Mouse (Mus musculus) CH12.LX (cell line): ENCODE data around the gene H2-Ab1. TPM values are rescaled to one million over a fixed set of nuclear protein-coding genes. Genes with fewer than 3 reads are reported as not detected.

Experiments
- DNase-seq: peaks from one replicate; pipeline ENCODE4 v3.0.0-alpha.2; 2013; ENCODE audit errors: extremely low read depth
- H3K27ac ChIP-seq: 2 replicates; pipeline ENCODE4 v1.5.1; 2012; ENCODE audit warnings: low read depth, mild to moderate bottlenecking, control low read depth, moderate library complexity; ENCODE audit not compliant: insufficient read depth
- H3K27me3 ChIP-seq: replicated peaks from 2 replicates; pipeline ENCODE3; 2012; ENCODE audit warnings: inconsistent platforms
- H3K36me3 ChIP-seq, 2 experiments: replicated peaks in 1 of 2; 2 replicates each; pipeline versions ENCODE3 to v1.6.1; 2012; ENCODE audit warnings: inconsistent platforms in 1 of 2, low read length in 1 of 2, mild to moderate bottlenecking in 1 of 2, mixed read lengths in 1 of 2, moderate library complexity in 1 of 2; ENCODE audit not compliant: control insufficient read depth in 1 of 2, insufficient read depth in 1 of 2
- H3K4me1 ChIP-seq, 2 experiments: 2 replicates each; pipeline ENCODE4 v1.6.1; 2012; ENCODE audit warnings: inconsistent platforms in 1 of 2, moderate library complexity in 1 of 2; ENCODE audit not compliant: insufficient read depth in 2 of 2, control insufficient read depth in 1 of 2
- H3K4me2 ChIP-seq: 2 replicates; pipeline ENCODE4 v1.6.1; 2012; ENCODE audit warnings: low read depth, mild to moderate bottlenecking, control low read depth; ENCODE audit not compliant: poor library complexity, insufficient read depth, severe bottlenecking
- H3K4me3 ChIP-seq, 3 experiments: fragments of 150-350 bp in 1 of 3; sonication (generic) in 1 of 3; replicated peaks in 1 of 3; 2 replicates each; pipeline versions ENCODE3 to v1.5.1; 2011 to 2012; ENCODE audit warnings: low read depth in 2 of 3, low read length in 2 of 3, mild to moderate bottlenecking in 2 of 3, moderate library complexity in 2 of 3, control low read depth in 1 of 3, improper control_type of control experiment in 1 of 3, inconsistent platforms in 1 of 3, mixed read lengths in 1 of 3; ENCODE audit not compliant: poor library complexity in 1 of 3
- H3K79me2 ChIP-seq: replicated peaks from 2 replicates; pipeline ENCODE4 v1.6.1; 2012; ENCODE audit warnings: mild to moderate bottlenecking, moderate library complexity; ENCODE audit not compliant: control insufficient read depth, poor library complexity, insufficient read depth, severe bottlenecking; ENCODE audit errors: extremely low read depth
- H3K9ac ChIP-seq: 2 replicates; pipeline ENCODE4 v1.6.1; 2012; ENCODE audit warnings: low read depth, mild to moderate bottlenecking, control low read depth, moderate library complexity; ENCODE audit not compliant: insufficient read depth
- H3K9me3 ChIP-seq: replicated peaks from 2 replicates; pipeline ENCODE3; 2012; ENCODE audit warnings: low read length, inconsistent platforms, mixed read lengths
- BHLHE40 ChIP-seq: IDR thresholded peaks from 2 replicates; pipeline ENCODE4 v1.6.1; 2011; ENCODE audit warnings: mild to moderate bottlenecking, low read depth, low read length, improper control_type of control experiment
- CHD1 ChIP-seq: IDR thresholded peaks from 2 replicates; pipeline ENCODE4 v1.6.1; 2012; ENCODE audit warnings: low read depth, low read length, improper control_type of control experiment, inconsistent platforms
- CHD2 ChIP-seq: IDR thresholded peaks from 2 replicates; pipeline ENCODE4 v1.6.1; 2011; ENCODE audit warnings: low read length, improper control_type of control experiment
- CTCF ChIP-seq, 2 experiments: IDR thresholded peaks in 1 of 2; conservative IDR thresholded peaks in 1 of 2; 2 replicates each; pipeline ENCODE4 v1.5.1; 2011 to 2012; ENCODE audit warnings: low read depth in 2 of 2, low read length in 2 of 2, improper control_type of control experiment in 1 of 2, inconsistent platforms in 1 of 2, mild to moderate bottlenecking in 1 of 2, moderate library complexity in 1 of 2
- E2F4 ChIP-seq: IDR thresholded peaks from 2 replicates; pipeline ENCODE4 v1.6.1; 2011; ENCODE audit warnings: low read depth, low read length, improper control_type of control experiment; ENCODE audit not compliant: insufficient replicate concordance
- EP300 ChIP-seq: IDR thresholded peaks from 2 replicates; pipeline ENCODE4 v1.6.1; 2011; ENCODE audit warnings: low read length, improper control_type of control experiment
- ETS1 ChIP-seq: conservative IDR thresholded peaks from 2 replicates; pipeline ENCODE4 v1.6.1; 2012; ENCODE audit warnings: low read depth, mild to moderate bottlenecking, inconsistent platforms, low read length, improper control_type of control experiment, moderate library complexity
- GABPA ChIP-seq: IDR thresholded peaks from 2 replicates; pipeline ENCODE4 v1.6.1; 2012; ENCODE audit warnings: low read depth, low read length, improper control_type of control experiment, inconsistent platforms; ENCODE audit not compliant: insufficient replicate concordance
- HCFC1 ChIP-seq: IDR thresholded peaks from 2 replicates; pipeline ENCODE4 v1.6.1; 2012; ENCODE audit warnings: low read depth, mild to moderate bottlenecking, inconsistent platforms, low read length, improper control_type of control experiment
- IRF4 ChIP-seq: IDR thresholded peaks from 2 replicates; pipeline ENCODE4 v1.6.1; 2014; ENCODE audit warnings: low read depth, mild to moderate bottlenecking, inconsistent platforms, low read length, improper control_type of control experiment
- JUN ChIP-seq: IDR thresholded peaks from 2 replicates; pipeline ENCODE4 v1.6.1; 2011; ENCODE audit warnings: low read depth, mild to moderate bottlenecking, low read length, improper control_type of control experiment, moderate library complexity; ENCODE audit not compliant: insufficient read depth
- JUND ChIP-seq: conservative IDR thresholded peaks from 2 replicates; pipeline ENCODE4 v1.6.1; 2011; ENCODE audit warnings: low read depth, low read length, improper control_type of control experiment
- KAT2A ChIP-seq: IDR thresholded peaks from 2 replicates; pipeline ENCODE4 v1.6.1; 2012; ENCODE audit warnings: low read length, improper control_type of control experiment, inconsistent platforms; ENCODE audit not compliant: insufficient replicate concordance
- MAFK ChIP-seq: IDR thresholded peaks from 2 replicates; pipeline ENCODE4 v1.6.1; 2011; ENCODE audit warnings: low read length, improper control_type of control experiment; ENCODE audit not compliant: insufficient replicate concordance
- MAX ChIP-seq: IDR thresholded peaks from 2 replicates; pipeline ENCODE4 v1.6.1; 2011; ENCODE audit warnings: low read length, improper control_type of control experiment
- MAZ ChIP-seq: IDR thresholded peaks from 2 replicates; pipeline ENCODE4 v1.6.1; 2012; ENCODE audit warnings: low read depth, mild to moderate bottlenecking, inconsistent platforms, low read length, improper control_type of control experiment, moderate library complexity
- MEF2A ChIP-seq: IDR thresholded peaks from 2 replicates; pipeline ENCODE4 v1.6.1; 2014; ENCODE audit warnings: low read depth, mild to moderate bottlenecking, inconsistent platforms, low read length, improper control_type of control experiment, borderline replicate concordance
- MXI1 ChIP-seq: IDR thresholded peaks from 2 replicates; pipeline ENCODE4 v1.6.1; 2011; ENCODE audit warnings: mild to moderate bottlenecking, low read depth, low read length, improper control_type of control experiment
- MYC ChIP-seq: IDR thresholded peaks from 2 replicates; pipeline ENCODE4 v1.6.1; 2011; ENCODE audit warnings: low read depth, mild to moderate bottlenecking, improper control_type of control experiment, low read length
- NELFE ChIP-seq: IDR thresholded peaks from 2 replicates; pipeline ENCODE4 v1.6.1; 2011; ENCODE audit warnings: low read depth, low read length, improper control_type of control experiment
- NRF1 ChIP-seq: IDR thresholded peaks from 2 replicates; pipeline ENCODE4 v1.6.1; 2014; ENCODE audit warnings: low read depth, mild to moderate bottlenecking, inconsistent platforms, low read length, improper control_type of control experiment, moderate library complexity
- PAX5 ChIP-seq: IDR thresholded peaks from 2 replicates; pipeline ENCODE4 v1.6.1; 2012; ENCODE audit warnings: low read length, inconsistent platforms, mixed read lengths
- POLR2A ChIP-seq: IDR thresholded peaks from 2 replicates; pipeline ENCODE4 v1.6.1; 2011; ENCODE audit warnings: low read depth, mild to moderate bottlenecking, improper control_type of control experiment, low read length
- POLR2AphosphoS2 ChIP-seq: IDR thresholded peaks from 2 replicates; pipeline ENCODE4 v1.6.1; 2011; ENCODE audit warnings: low read depth, low read length, improper control_type of control experiment
- RAD21 ChIP-seq: IDR thresholded peaks from 2 replicates; pipeline ENCODE4 v1.6.1; 2011; ENCODE audit warnings: low read depth, mild to moderate bottlenecking, low read length, improper control_type of control experiment, moderate library complexity
- RCOR1 ChIP-seq: conservative IDR thresholded peaks from 2 replicates; pipeline ENCODE4 v1.6.1; 2012; ENCODE audit warnings: low read depth, mild to moderate bottlenecking, inconsistent platforms, low read length, improper control_type of control experiment
- SIN3A ChIP-seq: IDR thresholded peaks from 2 replicates; pipeline ENCODE4 v1.6.1; 2012; ENCODE audit warnings: low read length, improper control_type of control experiment, inconsistent platforms
- SMC3 ChIP-seq: IDR thresholded peaks from 2 replicates; pipeline ENCODE4 v1.6.1; 2011; ENCODE audit warnings: low read depth, low read length, improper control_type of control experiment
- TBP ChIP-seq: conservative IDR thresholded peaks from 2 replicates; pipeline ENCODE4 v1.6.1; 2011; ENCODE audit warnings: low read depth, low read length, improper control_type of control experiment
- UBTF ChIP-seq: IDR thresholded peaks from 2 replicates; pipeline ENCODE4 v1.6.1; 2012; ENCODE audit warnings: low read depth, mild to moderate bottlenecking, inconsistent platforms, low read length, improper control_type of control experiment, moderate library complexity
- USF1 ChIP-seq: IDR thresholded peaks from 2 replicates; pipeline ENCODE4 v1.6.1; 2014; ENCODE audit warnings: low read depth, mild to moderate bottlenecking, inconsistent platforms, low read length, improper control_type of control experiment
- ZC3H11A ChIP-seq: IDR thresholded peaks from 2 replicates; pipeline ENCODE4 v1.6.1; 2012; ENCODE audit warnings: low read depth, mild to moderate bottlenecking, inconsistent platforms, low read length, improper control_type of control experiment
- ZKSCAN1 ChIP-seq: IDR thresholded peaks from 2 replicates; pipeline ENCODE4 v1.6.1; 2012; ENCODE audit warnings: low read depth, inconsistent platforms, low read length, improper control_type of control experiment, borderline replicate concordance
- ZMIZ1 ChIP-seq: IDR thresholded peaks from 2 replicates; pipeline ENCODE4 v1.6.1; 2012; ENCODE audit warnings: low read depth, mild to moderate bottlenecking, inconsistent platforms, low read length, improper control_type of control experiment
- ZNF384 ChIP-seq: IDR thresholded peaks from 2 replicates; pipeline ENCODE4 v1.6.1; 2012; ENCODE audit warnings: low read depth, low read length, improper control_type of control experiment, inconsistent platforms
- dilution Hi-C: fragments of 300-500 bp; cut with MboI; formaldehyde crosslinking; loops from 2 replicates; pipeline ENCODE4 v1.14.3; 2020; ENCODE audit warnings: low sequenced_read_pairs; ENCODE audit not compliant: extremely low pct_unique_long_range_greater_than_20kb, extremely low pct_ligation_motif_present
- in situ Hi-C: fragments of 300-500 bp; cut with MboI; formaldehyde crosslinking; loops from 3 replicates; pipeline ENCODE4 v1.14.3; 2019; ENCODE audit warnings: low sequenced_read_pairs, low pct_ligation_motif_present, low pct_unique_long_range_greater_than_20kb, mixed read lengths
- polyA plus RNA-seq: library from polyadenylated mRNA; unstranded; fragments of >175 nt; gene quantifications from 2 replicates; pipeline ENCODE4 v1.2.1, GENCODE M21; 2012; ENCODE audit warnings: low read depth; ENCODE audit not compliant: insufficient read length
- total RNA-seq, 2 experiments: library from RNA; depleted of rRNA; stranded (reverse); fragments of 300-350 nt in 1 of 2; fragments of >200 nt in 1 of 2; gene quantifications; 2 replicates each; pipeline ENCODE4 v1.2.3; 2012 to 2014

H2-Ab1 gene
- total and polyA plus RNA-seq, 3 experiments: 114 to 699 (median 119) TPM

DNA sequence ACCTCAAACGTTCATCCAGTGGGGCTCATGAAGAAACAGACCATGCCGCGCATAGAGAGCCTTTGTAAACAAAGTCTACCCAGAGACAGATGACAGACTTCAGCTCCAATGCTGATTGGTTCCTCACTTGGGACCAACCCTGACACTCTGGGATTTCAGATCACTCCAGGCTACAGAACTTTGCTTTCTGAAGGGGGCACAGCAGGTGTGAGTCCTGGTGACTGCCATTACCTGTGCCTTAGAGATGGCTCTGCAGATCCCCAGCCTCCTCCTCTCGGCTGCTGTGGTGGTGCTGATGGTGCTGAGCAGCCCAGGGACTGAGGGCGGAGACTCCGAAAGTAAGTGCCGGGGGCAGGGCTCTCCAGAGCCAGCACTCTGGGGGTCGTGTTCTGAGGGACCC is 5.6 kb downstream of the H2-Ab1 start (continued):
- TF ChIP-seq KAT2A (no peak), NELFE (peak; percentile 77), TBP (peak; percentile 87), GABPA (no peak), CTCF (conservative IDR thresholded peaks at IDR 0.05 in 1 of 2, IDR thresholded peaks at IDR 0.05 in 1 of 2; ENCODE audit: low read depth in 2 of 2, low read length in 2 of 2) (no peak)

GRCm38 (mm10) chr17:34263811-34264371 is 6.4 kb downstream of the H2-Ab1 start:
- Histone ChIP-seq H3K9ac (peak overlapping the region; percentile 98), H3K79me2 (peaks cover 9% of the 10 kb centered on the region; the same call in 1 of the 2 replicates), H3K27ac (peak overlapping the region; percentile 51), H3K27me3 (no peaks in the 10 kb centered on the region), H3K4me1 (peaks cover 6 to 53% of the 10 kb centered on the region in 2 experiments), H3K4me2 (peak overlapping the region; percentile 52; the same call in 1 of the 2 replicates), H3K4me3 (peak overlapping the region; percentile 70 to 95 (median 78)), H3K36me3 (peaks cover 18 to 31% of the 10 kb centered on the region in 2 experiments), H3K9me3 (no peaks in the 10 kb centered on the region)
- DNase-seq: peak; percentile 94
- dilution Hi-C loops: no loop called here
- in situ Hi-C loops: no loop called here
- peak; percentile 45; the same call in 1 of the 2 replicates for TF ChIP-seq MXI1
- TF ChIP-seq PAX5: no peak
- no peak for TF ChIP-seq GABPA
- peak; percentile 43 for TF ChIP-seq RAD21
- TF ChIP-seq CTCF (conservative IDR thresholded peaks at IDR 0.05 in 1 of 2, IDR thresholded peaks at IDR 0.05 in 1 of 2; ENCODE audit: low read depth in 2 of 2, low read length in 2 of 2): peak in 1 of 2 experiments; percentile 85; a peak in 2 of 4 replicates
- peak; percentile 48 for TF ChIP-seq ETS1
- peak; percentile 47; the same call in 1 of the 2 replicates for TF ChIP-seq HCFC1
- no peak for TF ChIP-seq NRF1
- no peak for TF ChIP-seq KAT2A
- TF ChIP-seq CHD1: peak; percentile 41; the same call in 1 of the 2 replicates
- no peak for TF ChIP-seq ZKSCAN1
- no peak for TF ChIP-seq USF1
- no peak for TF ChIP-seq E2F4
- TF ChIP-seq CHD2: peak; percentile 93
- TF ChIP-seq RCOR1: no peak
- peak; percentile 80 for TF ChIP-seq SIN3A
- no peak for TF ChIP-seq ZNF384
- peak; percentile 26; the same call in 1 of the 2 replicates for TF ChIP-seq EP300
- no peak; the same call in 1 of the 2 replicates for TF ChIP-seq JUND
- peak; percentile 61 for TF ChIP-seq POLR2A
- peak; percentile 82 for TF ChIP-seq MYC
- TF ChIP-seq IRF4: peak; percentile 59
- TF ChIP-seq JUN: no peak
- peak; percentile 76 for TF ChIP-seq TBP
- peak; percentile 51 for TF ChIP-seq SMC3
- TF ChIP-seq BHLHE40: peak; percentile 59
- 0 out of 2 replicates have a peak, but pooled peaks have one; percentile 43 for TF ChIP-seq MAFK
- TF ChIP-seq ZC3H11A: no peak
- 0 out of 2 replicates have a peak, but pooled peaks have one; percentile 41 for TF ChIP-seq MAX
- peak; percentile 98 for TF ChIP-seq MAZ
- 0 out of 2 replicates have a peak, but pooled peaks have one; percentile 47 for TF ChIP-seq UBTF
- peak; percentile 42; the same call in 1 of the 2 replicates for TF ChIP-seq ZMIZ1
- TF ChIP-seq POLR2AphosphoS2: no peak
- TF ChIP-seq MEF2A: peak; percentile 22; the same call in 1 of the 2 replicates
- TF ChIP-seq NELFE: peak; percentile 68; the same call in 1 of the 2 replicates
